Mouse (Mus musculus) activated CD4-positive, CD25-positive, alpha-beta regulatory T cell, adult 4 months (primary cell): Measurements from ENCODE around the gene Agap1. TPM values are rescaled to one million over a fixed set of nuclear protein-coding genes. Genes with fewer than 3 reads are reported as not detected.

ENCODE experiments used
- ATAC-seq: one replicate; pipeline ENCODE4 v1.8.0; 2017
- polyA plus RNA-seq, 2 experiments: library from polyadenylated mRNA; unstranded; fragments of 100-300 nt; shearing (Covaris generic); gene quantifications; one replicate each; pipeline ENCODE4 v1.2.1; 2017

Agap1 gene
- polyA plus RNA-seq, 2 experiments from 2014 or later = 0.04 to 0.05 TPM

DNA sequence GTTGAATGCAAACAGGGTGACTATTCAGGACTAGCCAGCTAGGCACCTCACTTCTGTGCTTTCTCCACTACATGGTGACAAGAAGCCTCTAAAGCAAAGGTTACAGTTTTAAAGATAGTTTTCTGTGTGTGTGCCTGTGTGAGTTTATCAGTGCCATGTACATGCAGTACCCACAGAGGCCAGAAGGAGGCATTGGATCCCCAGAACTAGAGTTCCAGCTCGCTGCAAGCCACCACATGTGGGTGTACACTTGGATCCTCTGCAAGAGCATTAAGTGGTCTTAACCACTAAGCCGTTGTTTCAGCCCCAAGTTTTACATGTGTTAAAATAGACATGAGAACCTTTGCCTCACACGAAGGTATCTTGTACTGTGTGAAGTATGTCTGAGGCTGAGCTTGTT lies 219.1 kb downstream of the Agap1 start:
- no peak for ATAC-seq

DNA sequence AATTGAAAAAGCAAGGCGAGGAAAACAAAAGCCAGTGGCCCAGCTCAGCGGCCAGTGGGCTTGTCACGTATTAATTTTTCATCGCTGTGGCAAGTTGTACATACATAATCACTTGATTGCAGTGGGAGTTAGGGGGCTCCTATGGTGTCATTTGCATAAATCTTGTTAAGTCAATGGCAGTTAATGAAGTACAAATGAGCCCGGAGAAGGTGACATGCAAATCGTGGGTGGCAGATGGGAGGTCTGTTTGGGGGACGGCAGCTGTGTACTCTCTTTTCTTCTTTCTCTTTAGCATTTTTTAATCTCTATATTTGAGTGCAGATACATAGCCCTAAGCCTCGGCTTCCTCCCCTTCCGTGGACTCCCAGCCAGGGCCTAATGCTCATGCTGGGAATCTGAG lies 220.1 kb downstream of the Agap1 start:
- ATAC-seq = no peak

DNA sequence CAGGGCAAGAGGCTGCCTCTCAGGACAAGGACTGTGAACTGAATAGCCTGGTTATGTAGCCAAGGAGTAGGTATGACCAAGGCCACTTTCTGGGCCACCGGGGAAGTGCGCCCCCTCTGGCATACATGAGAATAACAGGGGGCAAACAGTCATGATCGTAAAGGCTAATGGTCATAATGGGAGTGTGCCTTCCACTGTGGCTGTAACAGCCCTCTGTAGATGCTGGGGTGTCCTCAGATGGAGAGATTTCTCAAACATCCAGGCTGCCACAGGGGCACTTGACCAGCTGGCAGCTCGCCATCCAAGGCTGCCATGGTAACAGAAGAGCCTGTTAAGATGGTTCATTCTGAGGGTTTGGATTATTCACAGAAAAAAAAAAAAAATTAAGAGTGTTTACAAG lies 221.8 kb downstream of the Agap1 start:
- ATAC-seq = no peak

DNA sequence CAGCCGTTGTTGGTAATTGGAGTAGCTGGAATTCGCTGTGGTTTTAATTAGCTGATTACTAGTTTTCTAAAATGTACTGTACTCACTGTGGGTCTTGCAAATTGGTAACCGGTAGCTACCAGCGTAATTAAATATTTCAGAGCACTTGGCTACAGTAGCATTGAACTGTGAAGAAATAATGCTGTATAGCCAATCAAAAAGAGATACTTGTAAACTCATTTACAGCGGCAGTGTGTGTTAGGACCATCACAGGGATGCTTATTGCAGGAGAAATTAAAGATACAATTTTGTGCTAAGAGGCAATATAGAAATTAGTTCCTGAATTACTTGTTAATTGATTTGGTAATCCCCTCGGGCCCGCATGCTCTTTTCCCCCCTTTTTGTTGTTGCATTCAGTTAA lies 226.1 kb downstream of the Agap1 start:
- no peak for ATAC-seq

DNA sequence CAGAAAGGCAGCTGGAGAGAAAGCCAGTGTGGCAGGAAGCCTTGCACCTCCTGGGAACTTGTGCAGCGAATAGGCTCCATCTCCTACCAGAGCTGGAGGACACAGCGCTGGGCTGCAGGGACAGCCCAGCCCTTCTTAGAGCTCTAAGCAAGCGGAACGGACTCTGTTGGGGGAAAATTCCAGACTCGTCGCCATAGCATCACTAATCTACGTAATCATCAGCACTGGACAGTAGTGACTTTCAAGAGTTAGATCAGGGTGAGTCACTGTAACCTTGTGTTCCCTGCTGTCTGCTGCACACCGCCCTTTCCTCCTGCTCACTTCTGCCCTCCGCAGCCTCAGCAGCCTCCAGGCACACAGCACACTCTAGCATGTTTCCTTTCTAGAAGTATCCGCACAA lies 234.3 kb downstream of the Agap1 start:
- no peak for ATAC-seq

DNA sequence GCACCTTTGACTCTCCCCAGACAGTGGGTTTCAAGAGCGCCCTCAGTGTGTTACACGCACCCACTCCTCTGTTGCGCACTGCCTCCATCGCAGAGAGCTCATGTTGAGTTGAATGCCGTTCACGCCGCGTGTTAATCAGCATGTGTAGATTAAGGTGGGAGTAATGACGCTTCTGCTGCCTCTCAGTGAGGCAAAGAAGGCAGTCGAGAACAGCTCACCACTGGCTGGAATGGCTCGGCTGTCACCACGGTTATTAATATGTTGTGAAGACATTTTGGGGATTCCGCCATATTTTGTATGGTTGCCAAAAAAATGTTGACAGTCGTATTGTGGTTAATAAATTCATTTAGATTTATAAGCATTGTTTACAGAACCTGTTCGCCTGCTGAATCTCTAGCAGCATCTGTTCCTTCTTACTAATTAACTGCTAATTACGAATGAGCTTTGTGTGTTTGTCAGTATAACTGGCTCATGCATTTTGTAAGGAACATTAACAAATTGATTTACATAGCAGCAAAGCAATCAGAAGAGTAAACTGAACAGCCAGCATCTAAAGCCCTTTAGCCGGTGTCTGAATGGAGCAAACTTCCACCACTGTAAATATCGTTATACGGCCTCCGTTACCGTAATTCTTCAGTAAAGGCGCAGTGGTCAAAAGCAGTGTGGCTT lies 235.1 kb downstream of the Agap1 start:
- ATAC-seq = no peak

DNA sequence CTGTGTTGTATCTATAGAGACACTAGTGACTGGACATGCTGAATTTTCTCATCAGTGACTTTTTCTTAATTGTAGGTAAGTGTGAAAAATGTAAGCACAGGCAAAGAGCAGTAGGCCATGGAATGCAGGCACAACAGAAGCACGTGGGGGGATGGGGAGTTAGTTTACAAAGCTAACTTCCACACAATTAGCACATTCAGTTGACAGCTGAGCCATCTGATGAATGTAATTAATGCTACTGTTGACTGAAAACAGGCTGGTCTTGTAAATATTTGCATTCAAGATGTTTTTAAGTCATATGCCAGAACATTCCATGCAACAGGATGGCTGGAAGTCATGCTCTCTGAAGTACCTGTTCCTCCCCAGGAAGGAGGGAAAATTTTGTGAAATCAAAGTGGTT lies 236.5 kb downstream of the Agap1 start:
- no peak for ATAC-seq

DNA sequence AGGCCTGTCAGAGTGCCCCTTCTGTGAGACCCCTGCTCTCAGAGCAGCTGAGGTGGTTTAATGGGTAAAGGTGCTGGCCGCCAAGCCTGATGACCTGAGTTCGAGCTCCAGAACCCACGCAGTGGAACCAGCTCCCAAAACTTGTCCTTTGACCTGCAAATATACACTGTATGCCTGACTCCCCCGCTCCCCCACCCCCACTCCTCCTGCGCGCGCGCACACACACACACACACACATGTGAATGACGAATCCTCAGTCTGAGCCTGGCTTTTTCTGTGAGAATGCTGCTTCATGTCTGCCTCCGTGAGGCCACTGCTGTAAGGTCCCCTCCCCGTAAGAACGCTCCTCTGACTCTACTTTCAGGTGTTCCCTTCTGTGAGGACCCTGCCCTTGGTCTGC lies 237.8 kb downstream of the Agap1 start:
- ATAC-seq = no peak

DNA sequence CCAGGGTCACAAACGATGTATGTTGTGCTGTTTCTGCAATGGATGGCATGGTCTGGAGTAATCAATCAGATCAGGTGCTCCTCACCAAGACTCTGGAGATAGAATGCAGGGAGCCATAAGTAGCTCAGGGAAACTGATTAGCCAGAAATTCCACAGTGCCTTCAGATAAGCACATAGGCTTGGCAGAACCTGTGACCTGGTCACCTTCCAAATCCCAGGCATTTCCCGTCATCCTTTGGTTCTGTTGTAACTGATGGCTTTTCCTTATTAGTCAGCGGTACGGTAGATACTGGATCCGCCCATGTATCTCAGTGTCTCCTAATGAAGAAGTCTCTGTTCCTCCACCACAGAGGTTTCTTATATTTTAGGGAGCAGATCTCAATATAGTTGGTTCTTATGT lies 240.3 kb downstream of the Agap1 start:
- no peak for ATAC-seq

DNA sequence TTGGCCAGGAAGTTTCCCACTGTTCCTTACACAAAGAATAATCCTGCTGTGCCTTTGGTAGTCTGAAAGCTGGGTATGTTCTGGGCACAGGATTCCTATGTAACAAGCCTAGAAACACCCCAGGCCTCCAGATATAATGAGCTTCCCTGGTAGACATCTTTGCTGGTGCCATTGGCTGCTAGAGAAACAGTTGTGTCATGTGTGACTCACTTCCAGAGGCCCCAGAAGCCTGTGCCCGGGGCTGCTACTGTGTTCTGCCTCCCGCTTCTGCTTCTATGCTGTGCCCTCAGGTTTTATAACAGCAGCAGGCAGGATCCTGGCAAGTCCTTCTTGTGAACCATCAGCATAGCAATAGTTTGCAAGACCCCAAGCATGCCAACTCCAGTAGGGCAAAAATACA lies 242.6 kb downstream of the Agap1 start:
- ATAC-seq = no peak

DNA sequence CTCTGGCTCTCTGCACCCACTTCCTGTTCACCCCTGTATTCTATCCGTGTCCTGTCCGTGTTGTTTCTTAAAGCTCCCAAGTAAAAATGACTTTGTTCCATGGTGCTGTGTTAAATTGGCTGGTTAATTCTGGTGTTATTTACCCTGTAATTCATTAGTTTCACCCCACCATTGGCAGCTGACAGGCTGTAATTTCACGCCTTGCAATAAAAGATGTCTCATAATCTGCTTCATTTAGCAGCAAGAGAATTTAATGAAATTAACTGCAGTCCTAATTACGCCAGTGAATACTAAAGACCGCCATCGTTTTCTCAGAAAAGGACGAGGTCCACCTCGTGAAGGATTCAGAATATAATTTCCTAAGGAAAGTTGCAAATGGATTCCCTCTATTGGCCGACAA lies 245.6 kb downstream of the Agap1 start:
- no peak for ATAC-seq

DNA sequence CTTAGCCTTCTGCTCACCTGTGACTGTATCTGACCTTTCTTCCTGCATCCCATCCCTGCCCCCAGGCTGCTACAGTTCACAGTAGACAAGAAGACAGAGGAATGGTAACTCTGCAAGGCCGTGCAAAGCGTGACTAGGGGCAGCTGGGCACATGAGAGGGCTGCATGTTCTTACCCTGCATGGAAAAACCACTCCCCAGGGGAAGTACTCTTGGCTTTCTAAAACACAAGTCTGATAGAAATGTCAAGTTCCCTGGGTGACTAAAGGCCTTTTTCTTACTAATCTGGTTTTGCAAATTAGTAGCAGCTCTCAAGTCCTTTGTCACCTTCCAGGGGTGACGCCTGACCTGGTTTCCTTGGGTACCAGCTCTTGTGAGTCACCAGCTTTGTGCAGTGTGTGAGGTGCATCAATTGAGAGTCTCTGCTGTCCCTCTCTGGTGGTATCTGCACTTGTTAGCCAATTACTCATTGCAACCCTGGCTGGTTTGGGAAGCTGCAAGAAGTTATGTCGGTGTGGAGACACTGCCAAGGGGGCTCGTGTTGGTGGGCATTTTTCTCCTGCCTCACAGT lies 246.6 kb downstream of the Agap1 start:
- no peak for ATAC-seq

DNA sequence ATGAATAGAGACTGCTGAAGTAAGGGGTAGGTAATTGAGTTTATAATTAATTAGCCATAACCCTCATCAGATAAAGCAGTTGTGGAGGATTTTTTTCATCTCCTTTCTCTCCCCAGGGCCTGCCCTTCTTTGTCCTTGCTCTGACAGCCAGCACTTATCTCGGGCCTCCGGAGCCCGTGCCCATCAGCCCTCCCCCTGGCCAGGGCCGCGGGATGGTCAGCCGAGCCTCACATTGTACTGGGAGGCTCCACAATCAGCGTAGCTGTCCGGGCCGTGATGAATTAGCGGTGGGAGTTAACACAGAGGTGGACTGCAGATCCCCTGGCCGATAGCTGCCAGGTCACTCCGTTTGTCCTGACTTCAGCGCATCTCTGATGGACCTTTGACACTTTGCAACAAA lies 248.7 kb downstream of the Agap1 start:
- no peak for ATAC-seq

DNA sequence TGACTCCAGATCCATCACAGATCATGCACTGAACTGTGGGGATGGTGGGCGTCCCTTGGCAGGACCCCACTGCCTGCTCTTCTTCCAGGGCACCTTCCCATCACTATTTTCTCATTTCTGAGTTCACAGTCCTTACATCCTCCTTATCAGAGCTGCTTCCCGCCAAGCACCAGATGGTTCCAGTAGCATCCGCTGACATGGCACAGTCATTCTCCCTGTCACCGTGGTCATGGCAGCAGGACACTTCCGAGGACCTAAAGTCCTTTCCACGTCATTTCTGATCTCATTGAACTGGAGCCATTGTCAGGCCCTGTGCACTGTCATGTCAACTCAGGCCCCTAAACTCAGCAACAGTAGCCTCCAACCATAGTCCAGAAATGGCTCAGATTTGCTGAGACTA lies 251.1 kb downstream of the Agap1 start:
- no peak for ATAC-seq

DNA sequence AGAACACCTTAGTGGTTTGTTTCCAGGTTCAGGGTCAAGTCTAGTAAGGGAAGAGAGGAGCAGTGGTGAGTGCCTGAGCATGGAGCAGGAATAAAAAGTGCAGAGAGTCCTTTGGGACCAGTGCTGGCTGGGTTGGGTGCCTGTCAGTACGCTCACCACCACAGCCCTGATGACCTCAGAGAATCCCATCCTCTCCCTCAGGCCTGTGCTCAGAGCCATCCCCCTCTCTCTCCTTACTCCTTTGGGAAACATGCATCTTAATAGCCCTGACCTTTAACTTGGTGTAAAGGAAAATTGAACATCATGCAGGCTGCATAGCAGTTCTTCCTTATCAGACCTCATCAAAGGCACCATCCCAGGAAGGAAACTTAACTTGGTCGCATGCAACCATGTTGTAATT lies 252.3 kb downstream of the Agap1 start:
- no peak for ATAC-seq

DNA sequence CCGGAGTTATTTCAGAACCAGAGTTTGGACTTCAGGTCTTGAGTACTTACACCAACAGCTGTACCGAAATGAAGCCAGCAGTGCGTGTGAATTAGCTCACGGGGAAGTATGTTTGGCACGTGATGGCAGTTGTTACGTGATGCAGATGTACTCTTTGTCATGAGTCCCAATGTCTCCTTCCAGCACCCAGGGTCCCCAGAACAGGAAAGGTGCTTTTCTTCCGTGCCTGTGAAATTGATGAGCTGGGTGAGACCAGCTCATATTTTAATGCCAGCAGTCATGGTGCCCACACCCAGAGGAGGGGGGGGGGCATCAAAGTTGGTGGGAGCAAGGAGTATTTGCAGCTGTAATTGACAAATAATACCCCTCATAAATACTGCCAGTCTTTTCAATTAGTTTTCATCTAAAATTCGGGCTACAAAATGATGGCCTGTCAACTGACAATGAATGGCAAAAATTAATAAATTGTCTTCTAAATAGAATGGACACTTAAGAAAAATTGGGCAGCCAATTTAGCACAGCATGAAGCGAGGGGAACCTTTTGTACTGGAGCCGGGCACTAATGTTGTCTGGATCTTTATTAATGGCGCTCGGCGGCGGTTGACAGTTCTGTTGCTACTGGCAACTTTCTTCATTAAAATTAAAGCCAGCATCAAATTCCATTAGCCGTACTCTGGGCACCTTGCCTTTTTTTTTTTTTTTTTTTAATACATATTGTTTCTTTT lies 253.3 kb downstream of the Agap1 start:
- no peak for ATAC-seq

DNA sequence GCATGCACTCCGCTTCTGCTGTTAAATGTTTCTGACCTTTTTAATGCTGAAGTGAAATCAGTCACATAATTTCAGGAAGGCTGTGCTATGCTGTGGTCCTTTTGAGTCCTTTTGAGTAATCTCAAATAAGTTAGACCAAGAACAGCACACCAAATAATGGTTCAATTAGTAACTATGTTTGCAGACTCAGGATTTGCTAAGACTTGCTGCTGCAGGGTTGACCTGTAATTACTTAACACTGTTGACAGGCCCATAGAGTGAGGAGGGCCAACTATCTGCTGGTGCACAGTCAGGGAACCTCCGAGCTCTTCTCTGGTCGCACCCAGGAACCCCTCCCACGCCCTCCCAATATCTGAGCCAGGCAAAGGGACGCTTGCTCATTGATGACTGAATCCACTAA lies 255.2 kb downstream of the Agap1 start:
- no peak for ATAC-seq

DNA sequence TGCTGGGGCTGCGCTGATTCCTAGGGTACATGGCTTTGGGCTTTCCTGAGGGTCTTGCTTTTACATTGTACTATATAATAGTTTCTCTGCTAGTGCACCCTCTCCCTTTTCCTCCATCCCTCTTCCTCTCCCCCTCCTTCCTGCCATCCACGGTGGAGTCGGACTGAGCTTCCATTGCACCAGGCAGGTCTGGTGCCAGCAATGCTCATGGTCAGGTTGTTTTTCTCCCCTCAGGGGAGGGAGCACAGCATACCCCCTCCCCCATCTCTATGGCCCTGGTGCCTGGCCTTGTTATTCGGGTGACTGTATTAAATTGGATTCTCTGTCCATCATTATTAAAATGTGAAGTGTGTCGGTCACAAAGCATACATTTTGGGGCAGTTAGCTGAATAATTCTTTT lies 259.1 kb downstream of the Agap1 start:
- no peak for ATAC-seq

DNA sequence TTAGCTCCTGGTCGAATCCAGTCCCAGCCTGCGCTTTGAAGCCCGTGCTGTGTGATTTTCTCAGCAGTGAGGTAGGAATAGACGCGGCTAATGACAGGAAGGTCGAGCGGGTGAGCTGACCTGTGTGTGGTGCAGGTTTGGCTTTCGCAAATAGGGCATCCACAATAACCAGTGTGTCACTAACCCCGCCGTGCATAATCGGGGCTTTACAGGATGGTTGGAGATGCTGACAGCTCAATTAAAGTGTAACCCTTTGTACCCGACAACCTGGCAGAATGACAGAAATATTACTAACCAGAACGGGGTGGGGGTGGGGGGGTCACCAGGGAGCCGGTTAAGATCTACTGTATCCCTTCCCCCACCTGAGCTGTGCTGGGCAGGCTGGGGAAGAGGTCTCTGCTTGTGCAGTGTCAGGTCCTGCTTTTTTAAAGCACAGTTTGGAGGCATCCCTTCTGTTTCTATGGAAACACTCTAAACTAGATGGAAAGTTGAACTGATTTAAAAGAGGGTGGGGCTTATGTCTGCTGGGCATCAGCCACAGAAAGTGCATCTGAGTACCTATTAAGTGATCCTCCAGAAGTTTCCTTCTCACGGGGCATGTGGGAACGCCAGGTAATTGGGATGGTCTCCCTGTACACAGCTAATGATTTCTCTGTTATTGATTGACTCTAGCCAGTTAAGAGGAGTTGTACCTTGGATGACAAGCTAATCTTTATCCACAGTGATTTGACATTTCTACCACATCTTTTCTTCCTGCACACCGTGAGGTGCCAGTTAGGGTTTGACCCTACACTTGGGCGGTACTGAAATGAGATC lies 259.8 kb downstream of the Agap1 start:
- no peak for ATAC-seq

DNA sequence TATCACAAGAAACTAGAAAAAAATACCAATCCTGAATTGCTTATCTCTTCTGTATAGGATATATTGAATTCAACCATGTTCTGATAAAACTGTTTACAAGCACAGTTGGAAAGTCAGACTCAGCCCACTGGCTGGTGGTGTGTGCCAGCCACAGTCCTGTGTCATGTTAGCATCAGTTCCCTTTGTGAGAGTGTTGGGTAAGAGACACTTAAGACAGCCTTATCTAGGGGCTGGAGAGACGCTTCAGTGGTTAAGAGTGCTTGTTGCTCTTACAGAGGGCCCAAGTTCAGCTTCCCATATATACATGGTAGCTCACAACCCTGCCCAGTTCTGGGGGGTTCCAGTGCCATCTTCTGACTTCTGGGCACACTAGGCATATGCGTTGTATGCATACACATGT lies 261.6 kb downstream of the Agap1 start:
- ATAC-seq = no peak

DNA sequence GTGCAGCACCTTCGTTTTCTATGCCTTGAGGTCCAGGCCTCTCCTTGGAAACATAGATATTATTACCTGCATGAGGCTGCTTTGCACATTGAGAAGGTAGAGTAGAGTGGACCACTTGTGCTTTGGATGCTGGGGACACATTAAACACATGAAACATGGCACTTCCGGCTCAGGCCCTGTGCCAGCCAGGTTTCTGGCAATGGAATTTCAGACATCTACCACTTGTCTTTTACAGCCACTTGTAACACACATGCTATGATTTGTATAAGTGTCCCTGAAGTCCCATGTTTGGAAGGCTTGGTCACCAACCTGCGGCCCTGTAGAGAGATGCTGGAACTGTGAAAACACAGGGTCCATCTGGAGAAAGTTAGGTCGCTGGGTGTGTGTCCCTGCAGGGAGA lies 262.5 kb downstream of the Agap1 start:
- ATAC-seq = no peak

DNA sequence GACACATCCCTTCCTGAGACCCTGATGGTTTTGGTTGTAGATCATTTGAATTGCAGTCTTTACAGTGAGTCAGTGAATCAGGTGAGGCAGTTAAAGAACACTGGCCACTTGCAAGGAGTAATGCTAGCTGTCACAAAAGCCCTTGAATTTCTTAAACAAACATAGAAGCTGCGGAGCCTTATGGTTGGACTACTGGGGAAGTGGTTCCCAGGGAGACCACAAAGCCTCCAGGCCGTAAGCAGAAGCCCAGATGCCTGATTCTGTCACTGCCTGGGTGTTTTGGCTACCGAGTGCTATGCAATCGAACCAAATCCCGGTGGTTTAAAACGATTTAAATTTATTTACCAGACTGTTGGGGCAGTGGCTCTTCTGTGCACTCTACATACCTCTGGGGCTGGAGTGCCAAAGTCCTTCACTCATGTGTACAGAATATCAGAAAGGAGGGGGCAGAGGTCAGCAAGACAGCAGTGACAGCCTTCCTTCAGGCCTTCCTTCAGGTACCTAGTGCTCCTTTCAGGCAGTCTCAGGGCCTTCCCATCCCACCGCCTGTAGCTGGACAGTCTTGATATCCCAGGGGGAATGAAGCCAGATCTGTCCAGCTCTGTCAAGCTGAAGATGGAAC lies 264.3 kb downstream of the Agap1 start:
- no peak for ATAC-seq

DNA sequence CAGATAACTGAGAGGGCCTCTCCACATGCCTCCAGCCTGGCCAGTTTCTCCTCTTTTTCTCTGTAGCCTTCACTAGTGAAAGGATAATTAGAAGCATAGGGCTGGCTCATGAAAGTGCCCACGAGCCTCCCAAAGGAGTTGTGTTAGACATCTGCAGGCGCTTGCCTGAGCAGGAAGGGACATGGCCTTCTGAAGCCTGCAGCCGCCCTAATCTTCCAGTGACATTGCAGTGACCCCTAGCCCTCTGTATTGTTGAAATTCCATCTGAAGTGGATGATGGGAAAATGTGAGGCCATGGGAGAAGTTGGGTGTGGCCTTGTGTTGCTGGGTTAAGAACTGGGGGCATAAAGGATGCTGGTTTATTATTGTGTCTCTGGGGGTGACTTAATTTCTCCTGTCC lies 269.5 kb downstream of the Agap1 start:
- ATAC-seq = no peak
